Mouse (Mus musculus): ENCODE results near the gene Prok1.

DNA sequence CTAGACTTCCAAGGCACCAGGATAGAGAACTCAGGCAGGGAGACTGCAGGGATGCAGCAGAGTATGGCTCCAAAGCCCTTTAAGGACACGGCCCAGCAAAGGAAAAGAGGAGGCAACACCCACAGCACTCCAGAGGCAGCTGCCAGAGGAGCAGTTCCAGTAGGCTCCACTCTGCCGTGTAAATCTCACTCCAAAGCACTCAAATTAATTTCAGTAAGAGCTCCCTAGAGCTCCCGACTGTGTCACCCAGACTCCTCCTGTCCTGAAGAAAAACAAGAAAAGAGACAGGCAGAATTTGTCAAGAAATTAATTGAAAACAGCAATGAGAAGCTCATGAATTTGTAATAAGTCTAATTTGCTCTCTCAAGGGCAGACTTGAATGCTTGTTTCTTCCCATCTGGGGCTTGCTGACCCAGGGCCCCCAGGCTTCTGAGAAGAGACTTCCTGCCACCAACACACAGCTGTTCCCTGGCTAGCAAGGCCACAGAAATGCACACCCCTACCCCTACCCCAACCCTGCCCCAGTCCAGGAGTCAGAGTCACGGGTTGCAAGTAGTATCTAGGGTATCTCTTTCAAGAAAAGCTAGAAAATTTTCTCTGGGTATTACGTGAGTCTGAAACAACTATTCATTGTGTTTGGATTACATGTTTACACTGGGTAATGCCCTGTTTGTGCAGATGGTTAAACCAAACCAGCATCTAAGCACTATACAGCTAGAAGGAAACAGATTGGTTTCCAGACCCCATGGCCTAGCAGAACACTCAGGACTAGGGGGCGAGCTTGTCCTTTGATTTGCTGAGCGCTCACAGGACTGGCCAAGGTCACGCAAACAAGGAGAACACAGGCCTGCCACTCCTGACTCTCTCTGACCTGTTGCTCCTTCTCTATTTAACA lies 21.7 kb upstream of the Prok1 start:
- TF ChIP-seq CTCF (IDR thresholded peaks at IDR 0.05; ENCODE audit: low read depth) (no peak), EP300 (IDR thresholded peaks at IDR 0.05; ENCODE audit: low read depth) (no peak)

Data from liver, postnatal 0 days (tissue).